Mouse (Mus musculus) spleen, adult 2 months (tissue): ENCODE data around the gene Arnt2. TPM values are rescaled to one million over a fixed set of nuclear protein-coding genes. Genes with fewer than 3 reads are reported as not detected.

ENCODE experiments used
- DNase-seq, 2 experiments: peaks; one replicate each; pipeline versions ENCODE4 v3.0.0 to v3.0.0-alpha.2; 2012 to 2021; ENCODE audit warnings: low spot score in 2 of 2, low read depth in 1 of 2
- H3K27ac ChIP-seq: fragments of 200-500 bp; 2 replicates; pipeline ENCODE4 v1.5.1; 2012; ENCODE audit warnings: low read length, inconsistent platforms; ENCODE audit not compliant: insufficient read depth
- H3K27me3 ChIP-seq: fragments of 200-500 bp; 2 replicates; pipeline ENCODE4 v1.6.1; 2012; ENCODE audit warnings: mild to moderate bottlenecking, moderate library complexity, low read length, inconsistent platforms; ENCODE audit not compliant: control insufficient read depth, insufficient read depth
- H3K36me3 ChIP-seq: fragments of 200-500 bp; 2 replicates; pipeline ENCODE4 v1.6.1; 2012; ENCODE audit warnings: mild to moderate bottlenecking, low read length, inconsistent platforms; ENCODE audit not compliant: control insufficient read depth, insufficient read depth
- H3K4me1 ChIP-seq: fragments of 200-500 bp; 2 replicates; pipeline ENCODE4 v1.6.1; 2011; ENCODE audit warnings: inconsistent platforms; ENCODE audit not compliant: control insufficient read depth, insufficient read depth, insufficient read length
- H3K4me3 ChIP-seq: fragments of 200-500 bp; 2 replicates; pipeline ENCODE4 v1.5.1; 2011; ENCODE audit warnings: mild to moderate bottlenecking, inconsistent platforms; ENCODE audit not compliant: insufficient read depth, insufficient read length; ENCODE audit errors: extremely low read depth
- CTCF ChIP-seq: fragments of 200-500 bp; IDR thresholded peaks from 2 replicates; pipeline ENCODE4 v1.5.1; 2011; ENCODE audit warnings: mild to moderate bottlenecking, inconsistent platforms; ENCODE audit not compliant: insufficient read depth, insufficient read length, insufficient replicate concordance; ENCODE audit errors: extremely low read depth
- POLR2A ChIP-seq: fragments of 200-500 bp; IDR thresholded peaks from 2 replicates; pipeline ENCODE4 v1.6.1; 2011; ENCODE audit warnings: low read depth, low read length, inconsistent platforms
- WGBS: fragments of 180-500 bp; shearing (Covaris S2); methylation state at CpG from one replicate; pipeline ENCODE4 v1.1.7; 2018; 5-methylcytosine and 5-hydroxymethylcytosine counted together
- polyA plus RNA-seq: library from polyadenylated mRNA; depleted of rRNA; stranded (reverse); fragments of >200 nt; gene quantifications from 2 replicates; pipeline ENCODE4 v1.2.3, GENCODE M21; 2012

Arnt2 gene
- polyA plus RNA-seq, 1 experiment: 2.0 TPM

GRCm38 (mm10) chr7:84348145-84348911 is 61.6 kb downstream of the Arnt2 start:
- Histone ChIP-seq H3K4me1 (no peaks in the 10 kb centered on the region), H3K36me3 (no peaks in the 10 kb centered on the region), H3K27ac (no peak overlapping the region), H3K4me3 (no peak overlapping the region), H3K27me3 (no peaks in the 10 kb centered on the region)
- no peak for DNase-seq
- TF ChIP-seq POLR2A: no peak
- TF ChIP-seq CTCF: no peak
- WGBS: 88% methylated on average over 9 of the region's 9 CpGs

GRCm38 (mm10) chr7:84343160-84343559 is 66.8 kb downstream of the Arnt2 start:
- Histone ChIP-seq H3K27ac (no peak overlapping the region), H3K36me3 (no peaks in the 10 kb centered on the region), H3K4me3 (no peak overlapping the region), H3K27me3 (no peaks in the 10 kb centered on the region), H3K4me1 (no peaks in the 10 kb centered on the region; the same call in 1 of the 2 replicates)
- TF ChIP-seq CTCF (no peak), POLR2A (no peak)
- DNase-seq: no peak
- 92% methylated on average over 3 of the region's 3 CpGs for WGBS

- H3K27ac ChIP-seq: no peak overlapping the region
- no peaks in the 10 kb centered on the region for H3K27me3 ChIP-seq
- WGBS: 4% methylated on average over 1 of the region's 1 CpGs
- no peak for TF ChIP-seq POLR2A
- no peak for TF ChIP-seq CTCF
- H3K4me1 ChIP-seq: no peaks in the 10 kb centered on the region; the same call in 1 of the 2 replicates
- DNase-seq: no peak
- H3K4me3 ChIP-seq: no peak overlapping the region
- H3K36me3 ChIP-seq: no peaks in the 10 kb centered on the region
Measured at GRCm38 (mm10) chr7:84341001-84341400, 69.0 kb downstream of the Arnt2 start.

- DNase-seq: no peak
- Histone ChIP-seq H3K36me3 (no peaks in the 10 kb centered on the region), H3K27ac (no peak overlapping the region), H3K27me3 (no peaks in the 10 kb centered on the region), H3K4me1 (no peaks in the 10 kb centered on the region; the same call in 1 of the 2 replicates), H3K4me3 (no peak overlapping the region)
- WGBS: 59% methylated on average over 1 of the region's 1 CpGs
- no peak for TF ChIP-seq CTCF
- no peak for TF ChIP-seq POLR2A
Measured at GRCm38 (mm10) chr7:84339186-84339585, 70.8 kb downstream of the Arnt2 start.

GRCm38 (mm10) chr7:84337768-84338167 is 72.2 kb downstream of the Arnt2 start:
- Histone ChIP-seq H3K27me3 (no peaks in the 10 kb centered on the region), H3K36me3 (no peaks in the 10 kb centered on the region), H3K4me1 (no peaks in the 10 kb centered on the region; the same call in 1 of the 2 replicates), H3K27ac (no peak overlapping the region), H3K4me3 (no peak overlapping the region)
- 81% methylated on average over 4 of the region's 4 CpGs for WGBS
- no peak for DNase-seq
- TF ChIP-seq POLR2A (no peak), CTCF (no peak)

- H3K4me3 ChIP-seq: no peak overlapping the region
- no peaks in the 10 kb centered on the region; the same call in 1 of the 2 replicates for H3K4me1 ChIP-seq
- no peak for TF ChIP-seq CTCF
- no peak for TF ChIP-seq POLR2A
- H3K27ac ChIP-seq: no peak overlapping the region
- H3K36me3 ChIP-seq: no peaks in the 10 kb centered on the region
- DNase-seq: no peak
- H3K27me3 ChIP-seq: no peaks in the 10 kb centered on the region
- 82% methylated on average over 4 of the region's 4 CpGs for WGBS
Measured at GRCm38 (mm10) chr7:84336907-84337306, 73.1 kb downstream of the Arnt2 start.

GRCm38 (mm10) chr7:84336580-84336886 is 73.4 kb downstream of the Arnt2 start:
- DNase-seq: no peak
- WGBS: 78% methylated on average over 2 of the region's 2 CpGs
- H3K4me1 ChIP-seq: no peaks in the 10 kb centered on the region; the same call in 1 of the 2 replicates
- TF ChIP-seq POLR2A (no peak), CTCF (no peak)
- H3K27me3 ChIP-seq: no peaks in the 10 kb centered on the region
- no peak overlapping the region for H3K27ac ChIP-seq
- H3K4me3 ChIP-seq: no peak overlapping the region
- H3K36me3 ChIP-seq: no peaks in the 10 kb centered on the region
